Mouse (Mus musculus): ENCODE data around the gene Nfkbid. TPM values are rescaled to one million over a fixed set of nuclear protein-coding genes. Genes with fewer than 3 reads are reported as not detected.
"Not testable (repeated sequence)": the region's sequence is repeated elsewhere in the genome, so short reads cannot be mapped to it uniquely, and the experiment has no call there.

Nfkbid gene
- total RNA-seq, 2 experiments from 2014 or later = 3.7 to 3.8 TPM

GRCm38 (mm10) chr7:30463568-30463967, 42.0 kb downstream of the Nfkbid start:
- DNase-seq (ENCODE audit: low spot score in 2 of 2) = no peak

GRCm38 (mm10) chr7:30463996-30464395, 42.5 kb downstream of the Nfkbid start:
- no peak for DNase-seq (ENCODE audit: low spot score in 2 of 2)

GRCm38 (mm10) chr7:30464816-30465300, 43.3 kb downstream of the Nfkbid start:
- no peak for DNase-seq (ENCODE audit: low spot score in 2 of 2)

- DNase-seq (ENCODE audit: low spot score in 2 of 2) = peak in 1 of 2 experiments; percentile 55
Measured at GRCm38 (mm10) chr7:30472411-30472810, 50.9 kb downstream of the Nfkbid start.

- no peak for DNase-seq (ENCODE audit: low spot score in 2 of 2)
Measured at GRCm38 (mm10) chr7:30474999-30475398, 53.5 kb downstream of the Nfkbid start.

GRCm38 (mm10) chr7:30476136-30476535, 54.6 kb downstream of the Nfkbid start:
- DNase-seq (ENCODE audit: low spot score in 2 of 2) = not testable (repeated sequence)

GRCm38 (mm10) chr7:30477415-30478381, 56.2 kb downstream of the Nfkbid start:
- no peak for DNase-seq (ENCODE audit: low spot score in 2 of 2)

Other genes with a start within 250 kb of the Nfkbid start
- gene Cox7a1, start 237.6 kb upstream of the Nfkbid start, total RNA-seq (2021) = 1 to 10 TPM; 6.2 to 8.6 TPM
- 100 to 1,000 TPM; 206 to 239 TPM for gene Capns1, start 222.9 kb upstream of the Nfkbid start, total RNA-seq (2021)
- 10 to 100 TPM; 53.9 to 58.0 TPM for gene Polr2i, start 189.8 kb upstream of the Nfkbid start, total RNA-seq (2021)
- 100 to 1,000 TPM; 135 to 139 TPM for gene Tbcb, start 189.5 kb upstream of the Nfkbid start, total RNA-seq (2021)
- not detected for gene Ovol3, start 186.0 kb upstream of the Nfkbid start, total RNA-seq (2021)
- under 1 TPM; 0.35 to 0.67 TPM for gene Thap8, start 141.6 kb upstream of the Nfkbid start, total RNA-seq (2021)
- gene Wdr62, start 141.3 kb upstream of the Nfkbid start, total RNA-seq (2021) = 1 to 10 TPM; 2.7 to 3.0 TPM
- 100 to 1,000 TPM; 501 to 515 TPM for gene Clip3, start 130.0 kb upstream of the Nfkbid start, total RNA-seq (2021)
- gene Alkbh6, start 113.0 kb upstream of the Nfkbid start, total RNA-seq (2021) = 10 to 100 TPM; 41.6 to 45.9 TPM
- 1 to 10 TPM; 4.2 to 5.8 TPM for gene Syne4, start 106.9 kb upstream of the Nfkbid start, total RNA-seq (2021)
- gene E130208F15Rik, start 100.0 kb upstream of the Nfkbid start, total RNA-seq (2021) = under 1 TPM; 0.43 to 0.74 TPM
- 1 to 10 TPM; 7.8 to 8.9 TPM for gene Sdhaf1, start 97.8 kb upstream of the Nfkbid start, total RNA-seq (2021)
- 10 to 100 TPM; 32.5 to 35.5 TPM for gene Lrfn3, start 59.0 kb upstream of the Nfkbid start, total RNA-seq (2021)
- gene Tyrobp, start 8.0 kb upstream of the Nfkbid start, total RNA-seq (2021) = 10 to 100 TPM; 26.7 to 30.1 TPM
- gene Hcst, start 1.9 kb upstream of the Nfkbid start, total RNA-seq (2021) = not detected
- gene Aplp1, start 23.8 kb downstream of the Nfkbid start, total RNA-seq (2021) = 100 to 1,000 TPM; 981 to 987 TPM
- 10 to 100 TPM in 1 of 2 experiments, 1 to 10 TPM in 1; 8.5 to 15.5 TPM for gene Kirrel2, start 36.0 kb downstream of the Nfkbid start, total RNA-seq (2021)
- 1 to 10 TPM; 1.2 to 1.3 TPM for gene Nphs1, start 36.6 kb downstream of the Nfkbid start, total RNA-seq (2021)
- gene Prodh2, start 71.9 kb downstream of the Nfkbid start, total RNA-seq (2021) = not detected
- gene Arhgap33, start 113.3 kb downstream of the Nfkbid start, total RNA-seq (2021) = 100 to 1,000 TPM; 160 to 163 TPM
- 1 to 10 TPM; 6.2 to 6.6 TPM for gene Hspb6, start 130.4 kb downstream of the Nfkbid start, total RNA-seq (2021)
- 1 to 10 TPM; 4.9 to 5.9 TPM for gene Proser3, start 130.6 kb downstream of the Nfkbid start, total RNA-seq (2021)
- gene Lin37, start 138.1 kb downstream of the Nfkbid start, total RNA-seq (2021) = 10 to 100 TPM; 34.1 to 43.4 TPM
- 10 to 100 TPM; 57.4 to 62.5 TPM for gene U2af1l4, start 141.6 kb downstream of the Nfkbid start, total RNA-seq (2021)
- gene Gm49396, start 141.6 kb downstream of the Nfkbid start, total RNA-seq (2021) = 1 to 10 TPM; 4.7 to 5.3 TPM
- gene Psenen, start 141.9 kb downstream of the Nfkbid start, total RNA-seq (2021) = 10 to 100 TPM; 77.0 to 84.1 TPM
- 1 to 10 TPM; 2.1 to 3.7 TPM for gene Igflr1, start 143.7 kb downstream of the Nfkbid start, total RNA-seq (2021)
- 10 to 100 TPM; 46.1 to 54.4 TPM for gene Kmt2b, start 167.0 kb downstream of the Nfkbid start, total RNA-seq (2021)
- gene Zbtb32, start 177.2 kb downstream of the Nfkbid start, total RNA-seq (2021) = not detected
- under 1 TPM in 1 of 2 experiments, not detected in 1; 0.52 TPM for gene Upk1a, start 191.1 kb downstream of the Nfkbid start, total RNA-seq (2021)
- 100 to 1,000 TPM; 793 to 817 TPM for gene Cox6b1, start 204.4 kb downstream of the Nfkbid start, total RNA-seq (2021)
- gene Etv2, start 214.1 kb downstream of the Nfkbid start, total RNA-seq (2021) = not detected
- 10 to 100 TPM; 70.4 to 75.5 TPM for gene Rbm42, start 228.6 kb downstream of the Nfkbid start, total RNA-seq (2021)
- 1 to 10 TPM; 4.5 to 5.0 TPM for gene Haus5, start 243.3 kb downstream of the Nfkbid start, total RNA-seq (2021)
- not detected for gene Pmis2, start 249.9 kb downstream of the Nfkbid start, total RNA-seq (2021)